Mouse (Mus musculus) embryonic stem cell, embryonic (primary cell): Measurements from ENCODE around the gene Hp1bp3.

Source experiments
- CTCF ChIA-PET, 4 experiments: fragments of 300-600 bp in 2 of 4; fragments of 350-600 bp in 2 of 4; sonication (Branson Sonifier 250); formaldehyde crosslinking; loops; one replicate each; lab custom pipeline; 2022; ENCODE audit warnings: inconsistent platforms in 2 of 4; lab: Charles Lee
- POLR2A ChIA-PET, 4 experiments: fragments of 300-600 bp in 2 of 4; fragments of 350-600 bp in 2 of 4; sonication (Branson Sonifier 250); formaldehyde crosslinking; loops; one replicate each; lab custom pipeline; 2022; ENCODE audit warnings: antibody characterized with exemption in 4 of 4, inconsistent platforms in 1 of 4; lab: Charles Lee

Gene Hp1bp3

GRCm38 (mm10) chr4:138261843-138262681 is 46.0 kb downstream of the Hp1bp3 start:
- ChIA-PET POLR2A (interaction anchor here in 2 of 4 experiments (0.7 to 4.8 kb wide), 5 partner anchors 10 to 45 kb away, joined by 3 to 28 read pairs (median 4); partner anchors contain the start of genes Kif17 (in 2 of the 2) and Sh2d5 (in 2 of the 2)), CTCF (interaction anchor here (0.6 to 2.7 kb wide), 8 partner anchors 11 to 299 kb away, joined by 3 to 6 read pairs (median 4); partner anchors contain the start of gene Hp1bp3 (in 1 of the 4))

- CTCF ChIA-PET: interaction anchor here in 2 of 4 experiments (0.5 to 1.1 kb wide), 4 partner anchors 15 to 307 kb away, joined by 3 to 4 read pairs (median 3); no protein-coding TSS in a partner anchor
Measured at GRCm38 (mm10) chr4:138267869-138268268, 51.8 kb downstream of the Hp1bp3 start.

GRCm38 (mm10) chr4:138272011-138272997 is 56.2 kb downstream of the Hp1bp3 start:
- ChIA-PET CTCF (interaction anchor here in 3 of 4 experiments (0.6 to 1.9 kb wide), 5 partner anchors 10 to 127 kb away, joined by 3 to 7 read pairs (median 5); no protein-coding TSS in a partner anchor), POLR2A (no interaction called here)

More at GRCm38 (mm10) chr4:138267869-138268268, 51.8 kb downstream of the Hp1bp3 start:
- POLR2A ChIA-PET: interaction anchor here in 1 of 4 experiments (1.0 kb wide), 1 partner anchor 16 kb away, joined by 3 read pairs; no protein-coding TSS in a partner anchor

- CTCF ChIA-PET: no interaction called here
- POLR2A ChIA-PET: no interaction called here
Measured at GRCm38 (mm10) chr4:138278346-138278745, 62.2 kb downstream of the Hp1bp3 start.

- CTCF ChIA-PET: interaction anchor here (0.5 to 5.4 kb wide), 109 partner anchors 8 to 972 kb away, joined by 3 to 38 read pairs (median 4); partner anchors contain the start of genes Ddost (in 4 of the 4), Kif17 (in 2 of the 4), Pink1 (in 2 of the 4) and Eif4g3 (in 1 of the 4)
- POLR2A ChIA-PET: interaction anchor here in 2 of 4 experiments (0.5 to 1.5 kb wide), 3 partner anchors 21 to 104 kb away, joined by 3 read pairs; no protein-coding TSS in a partner anchor
Measured at GRCm38 (mm10) chr4:138282834-138283233, 66.7 kb downstream of the Hp1bp3 start.

GRCm38 (mm10) chr4:138286411-138286810 is 70.3 kb downstream of the Hp1bp3 start:
- POLR2A ChIA-PET: no interaction called here
- CTCF ChIA-PET: interaction anchor here in 1 of 4 experiments (0.7 kb wide), 1 partner anchor 179 kb away, joined by 5 read pairs; no protein-coding TSS in a partner anchor

GRCm38 (mm10) chr4:138288691-138289090 is 72.6 kb downstream of the Hp1bp3 start:
- POLR2A ChIA-PET: interaction anchor here in 1 of 4 experiments (1.0 kb wide), 1 partner anchor 10 kb away, joined by 3 read pairs; no protein-coding TSS in a partner anchor
- CTCF ChIA-PET: interaction anchor here in 2 of 4 experiments (0.5 to 1.3 kb wide), 2 partner anchors 27 to 168 kb away, joined by 4 to 15 read pairs; no protein-coding TSS in a partner anchor

GRCm38 (mm10) chr4:138292028-138292427 is 75.9 kb downstream of the Hp1bp3 start:
- ChIA-PET CTCF (interaction anchor here in 3 of 4 experiments (0.6 to 0.9 kb wide), 4 partner anchors 8 to 22 kb away, joined by 3 to 4 read pairs (median 3); partner anchors contain the start of gene Ddost (in 1 of the 3)), POLR2A (interaction anchor here in 2 of 4 experiments (0.6 to 0.7 kb wide), 2 partner anchors 33 to 169 kb away, joined by 3 to 5 read pairs; no protein-coding TSS in a partner anchor)

GRCm38 (mm10) chr4:138293261-138293948 is 77.3 kb downstream of the Hp1bp3 start:
- POLR2A ChIA-PET: interaction anchor here in 3 of 4 experiments (0.5 to 1.2 kb wide), 3 partner anchors 11 to 582 kb away, joined by 3 to 4 read pairs (median 3); partner anchors contain the start of gene Ddost (in 1 of the 3)

GRCm38 (mm10) chr4:138293949-138294550 is 78.0 kb downstream of the Hp1bp3 start:
- POLR2A ChIA-PET: interaction anchor here in 2 of 4 experiments (1.0 to 1.2 kb wide), 2 partner anchors 10 to 106 kb away, joined by 3 read pairs; partner anchors contain the start of gene Ddost (in 1 of the 2)
- CTCF ChIA-PET: interaction anchor here in 3 of 4 experiments (0.6 to 1.0 kb wide), 5 partner anchors 11 to 562 kb away, joined by 3 to 6 read pairs (median 3); no protein-coding TSS in a partner anchor

More at GRCm38 (mm10) chr4:138293261-138293948, 77.3 kb downstream of the Hp1bp3 start:
- CTCF ChIA-PET: interaction anchor here in 3 of 4 experiments (0.6 to 1.0 kb wide), 5 partner anchors 10 to 563 kb away, joined by 3 to 6 read pairs (median 3); no protein-coding TSS in a partner anchor
